Mouse (Mus musculus): ENCODE data around the gene Trpm4. TPM values are rescaled to one million over a fixed set of nuclear protein-coding genes. Genes with fewer than 3 reads are reported as not detected.

Trpm4 gene
- polyA plus RNA-seq, 1 experiment from 2014 or later: 6.8 TPM

- peaks cover 5% of the 10 kb centered on the region for H3K4me1 ChIP-seq (replicated peaks; ENCODE audit: control insufficient read depth, insufficient read depth, low read length)
- H3K27me3 ChIP-seq (ENCODE audit: control insufficient read depth, insufficient read depth, low read length): 0 out of 2 replicates have a peak, but pooled peaks cover 3% of the 10 kb centered on the region
- H3K36me3 ChIP-seq (ENCODE audit: control insufficient read depth, insufficient read depth, low read length): no peaks in the 10 kb centered on the region
- 76% methylated on average over 6 of the region's 6 CpGs for WGBS
- ATAC-seq (replicated peaks; ENCODE audit: low FRiP score) (no peak), DNase-seq (ENCODE audit: low spot score) (no peak)
- no peak overlapping the region for H3K4me3 ChIP-seq (ENCODE audit: low read depth, low read length)
- no peak overlapping the region for H3K4me2 ChIP-seq (ENCODE audit: low read depth, low read length, severe bottlenecking)
- no peak overlapping the region for H3K27ac ChIP-seq (ENCODE audit: low read depth, low read length)
- H3K9ac ChIP-seq (ENCODE audit: low read length): no peak overlapping the region
- no peaks in the 10 kb centered on the region for H3K9me3 ChIP-seq (ENCODE audit: control insufficient read depth, low read length)
Observed at GRCm38 (mm10) chr7:45331502-45331901, 2.1 kb downstream of the Trpm4 start.

- H3K36me3 ChIP-seq (ENCODE audit: control insufficient read depth, insufficient read depth, low read length): no peaks in the 10 kb centered on the region
- 84% methylated on average over 13 of the region's 13 CpGs for WGBS
Observed at GRCm38 (mm10) chr7:45328841-45329475, 4.6 kb downstream of the Trpm4 start.

GRCm38 (mm10) chr7:45325800-45326199 is 7.8 kb downstream of the Trpm4 start:
- ATAC-seq (replicated peaks; ENCODE audit: low FRiP score) (no peak), DNase-seq (ENCODE audit: low spot score) (no peak)
- H3K36me3 ChIP-seq (ENCODE audit: control insufficient read depth, insufficient read depth, low read length): no peaks in the 10 kb centered on the region
- H3K9ac ChIP-seq (ENCODE audit: low read length): no peak overlapping the region
- no peak overlapping the region for H3K4me3 ChIP-seq (ENCODE audit: low read depth, low read length)
- H3K4me2 ChIP-seq (ENCODE audit: low read depth, low read length, severe bottlenecking): no peak overlapping the region
- H3K9me3 ChIP-seq (ENCODE audit: control insufficient read depth, low read length): no peaks in the 10 kb centered on the region
- H3K27ac ChIP-seq (ENCODE audit: low read depth, low read length): no peak overlapping the region
- no peaks in the 10 kb centered on the region for H3K4me1 ChIP-seq (replicated peaks; ENCODE audit: control insufficient read depth, insufficient read depth, low read length)
- H3K27me3 ChIP-seq (ENCODE audit: control insufficient read depth, insufficient read depth, low read length): no peaks in the 10 kb centered on the region

More at GRCm38 (mm10) chr7:45328841-45329475, 4.6 kb downstream of the Trpm4 start:
- no peak for DNase-seq (ENCODE audit: low spot score)
- Histone ChIP-seq H3K27ac (ENCODE audit: low read depth, low read length) (no peak overlapping the region), H3K9me3 (ENCODE audit: control insufficient read depth, low read length) (no peaks in the 10 kb centered on the region), H3K9ac (ENCODE audit: low read length) (no peak overlapping the region), H3K4me2 (ENCODE audit: low read depth, low read length, severe bottlenecking) (no peak overlapping the region), H3K4me3 (ENCODE audit: low read depth, low read length) (no peak overlapping the region), H3K27me3 (ENCODE audit: control insufficient read depth, insufficient read depth, low read length) (no peaks in the 10 kb centered on the region), H3K4me1 (replicated peaks; ENCODE audit: control insufficient read depth, insufficient read depth, low read length) (peaks cover 5% of the 10 kb centered on the region)
- no peak for ATAC-seq (replicated peaks; ENCODE audit: low FRiP score)

- no peak overlapping the region for H3K4me2 ChIP-seq (ENCODE audit: low read depth, low read length, severe bottlenecking)
- no peak overlapping the region for H3K4me3 ChIP-seq (ENCODE audit: low read depth, low read length)
- 91% methylated on average over 5 of the region's 5 CpGs for WGBS
- H3K9ac ChIP-seq (ENCODE audit: low read length): no peak overlapping the region
- DNase-seq (ENCODE audit: low spot score) (no peak), ATAC-seq (replicated peaks; ENCODE audit: low FRiP score) (no peak)
- no peak overlapping the region for H3K27ac ChIP-seq (ENCODE audit: low read depth, low read length)
- no peaks in the 10 kb centered on the region for H3K4me1 ChIP-seq (replicated peaks; ENCODE audit: control insufficient read depth, insufficient read depth, low read length)
- H3K36me3 ChIP-seq (ENCODE audit: control insufficient read depth, insufficient read depth, low read length): no peaks in the 10 kb centered on the region
- no peaks in the 10 kb centered on the region; the same call in 1 of the 2 replicates for H3K27me3 ChIP-seq (ENCODE audit: control insufficient read depth, insufficient read depth, low read length)
- H3K9me3 ChIP-seq (ENCODE audit: control insufficient read depth, low read length): no peaks in the 10 kb centered on the region
Observed at GRCm38 (mm10) chr7:45323069-45323468, 10.5 kb downstream of the Trpm4 start.

GRCm38 (mm10) chr7:45322245-45322644 is 11.3 kb downstream of the Trpm4 start:
- Histone ChIP-seq H3K4me2 (ENCODE audit: low read depth, low read length, severe bottlenecking) (no peak overlapping the region), H3K9ac (ENCODE audit: low read length) (no peak overlapping the region), H3K4me3 (ENCODE audit: low read depth, low read length) (no peak overlapping the region), H3K27ac (ENCODE audit: low read depth, low read length) (no peak overlapping the region), H3K27me3 (ENCODE audit: control insufficient read depth, insufficient read depth, low read length) (no peaks in the 10 kb centered on the region; the same call in 1 of the 2 replicates), H3K4me1 (replicated peaks; ENCODE audit: control insufficient read depth, insufficient read depth, low read length) (no peaks in the 10 kb centered on the region), H3K36me3 (ENCODE audit: control insufficient read depth, insufficient read depth, low read length) (no peaks in the 10 kb centered on the region), H3K9me3 (ENCODE audit: control insufficient read depth, low read length) (no peaks in the 10 kb centered on the region)
- WGBS: 90% methylated on average over 4 of the region's 4 CpGs
- DNase-seq (ENCODE audit: low spot score): no peak
- no peak for ATAC-seq (replicated peaks; ENCODE audit: low FRiP score)

GRCm38 (mm10) chr7:45316536-45316935 is 17.0 kb downstream of the Trpm4 start:
- WGBS: 94% methylated on average over 14 of the region's 14 CpGs
- no peaks in the 10 kb centered on the region for H3K4me1 ChIP-seq (replicated peaks; ENCODE audit: control insufficient read depth, insufficient read depth, low read length)
- H3K27ac ChIP-seq (ENCODE audit: low read depth, low read length): no peak overlapping the region
- DNase-seq (ENCODE audit: low spot score) (no peak), ATAC-seq (replicated peaks; ENCODE audit: low FRiP score) (no peak)
- H3K9me3 ChIP-seq (ENCODE audit: control insufficient read depth, low read length): no peaks in the 10 kb centered on the region
- H3K4me2 ChIP-seq (ENCODE audit: low read depth, low read length, severe bottlenecking): no peak overlapping the region
- no peak overlapping the region for H3K4me3 ChIP-seq (ENCODE audit: low read depth, low read length)
- H3K27me3 ChIP-seq (ENCODE audit: control insufficient read depth, insufficient read depth, low read length): no peaks in the 10 kb centered on the region; the same call in 1 of the 2 replicates
- no peaks in the 10 kb centered on the region for H3K36me3 ChIP-seq (ENCODE audit: control insufficient read depth, insufficient read depth, low read length)
- H3K9ac ChIP-seq (ENCODE audit: low read length): no peak overlapping the region

- no peaks in the 10 kb centered on the region for H3K9me3 ChIP-seq (ENCODE audit: control insufficient read depth, low read length)
- no peaks in the 10 kb centered on the region for H3K36me3 ChIP-seq (ENCODE audit: control insufficient read depth, insufficient read depth, low read length)
- no peak overlapping the region for H3K27ac ChIP-seq (ENCODE audit: low read depth, low read length)
- no peaks in the 10 kb centered on the region for H3K4me1 ChIP-seq (replicated peaks; ENCODE audit: control insufficient read depth, insufficient read depth, low read length)
- no peak overlapping the region for H3K4me2 ChIP-seq (ENCODE audit: low read depth, low read length, severe bottlenecking)
- WGBS: 90% methylated on average over 10 of the region's 10 CpGs
- no peaks in the 10 kb centered on the region; the same call in 1 of the 2 replicates for H3K27me3 ChIP-seq (ENCODE audit: control insufficient read depth, insufficient read depth, low read length)
- no peak for DNase-seq (ENCODE audit: low spot score)
- no peak overlapping the region for H3K9ac ChIP-seq (ENCODE audit: low read length)
- no peak overlapping the region for H3K4me3 ChIP-seq (ENCODE audit: low read depth, low read length)
- no peak for ATAC-seq (replicated peaks; ENCODE audit: low FRiP score)
Observed at GRCm38 (mm10) chr7:45315182-45315701, 18.3 kb downstream of the Trpm4 start.

GRCm38 (mm10) chr7:45313495-45313894 is 20.1 kb downstream of the Trpm4 start:
- H3K9ac ChIP-seq (ENCODE audit: low read length): no peak overlapping the region
- no peak overlapping the region; the same call in 1 of the 2 replicates for H3K27ac ChIP-seq (ENCODE audit: low read depth, low read length)

More at GRCm38 (mm10) chr7:45313495-45313894, 20.1 kb downstream of the Trpm4 start:
- H3K4me1 ChIP-seq (replicated peaks; ENCODE audit: control insufficient read depth, insufficient read depth, low read length): no peaks in the 10 kb centered on the region; the same call in 1 of the 2 replicates
- WGBS: 48% methylated on average over 9 of the region's 9 CpGs
- H3K4me2 ChIP-seq (ENCODE audit: low read depth, low read length, severe bottlenecking): no peak overlapping the region
- no peak overlapping the region for H3K4me3 ChIP-seq (ENCODE audit: low read depth, low read length)
- no peaks in the 10 kb centered on the region for H3K9me3 ChIP-seq (ENCODE audit: control insufficient read depth, low read length)
- ATAC-seq (replicated peaks; ENCODE audit: low FRiP score) (no peak), DNase-seq (ENCODE audit: low spot score) (no peak)
- H3K27me3 ChIP-seq (ENCODE audit: control insufficient read depth, insufficient read depth, low read length): no peaks in the 10 kb centered on the region
- H3K36me3 ChIP-seq (ENCODE audit: control insufficient read depth, insufficient read depth, low read length): no peaks in the 10 kb centered on the region

All from forebrain, embryonic 11.5 days (tissue).